Mouse (Mus musculus): ENCODE data around the gene Samhd1. TPM values are rescaled to one million over a fixed set of nuclear protein-coding genes. Genes with fewer than 3 reads are reported as not detected.

Gene Samhd1
- total RNA-seq, 1 experiment, result 25.7 TPM

DNA sequence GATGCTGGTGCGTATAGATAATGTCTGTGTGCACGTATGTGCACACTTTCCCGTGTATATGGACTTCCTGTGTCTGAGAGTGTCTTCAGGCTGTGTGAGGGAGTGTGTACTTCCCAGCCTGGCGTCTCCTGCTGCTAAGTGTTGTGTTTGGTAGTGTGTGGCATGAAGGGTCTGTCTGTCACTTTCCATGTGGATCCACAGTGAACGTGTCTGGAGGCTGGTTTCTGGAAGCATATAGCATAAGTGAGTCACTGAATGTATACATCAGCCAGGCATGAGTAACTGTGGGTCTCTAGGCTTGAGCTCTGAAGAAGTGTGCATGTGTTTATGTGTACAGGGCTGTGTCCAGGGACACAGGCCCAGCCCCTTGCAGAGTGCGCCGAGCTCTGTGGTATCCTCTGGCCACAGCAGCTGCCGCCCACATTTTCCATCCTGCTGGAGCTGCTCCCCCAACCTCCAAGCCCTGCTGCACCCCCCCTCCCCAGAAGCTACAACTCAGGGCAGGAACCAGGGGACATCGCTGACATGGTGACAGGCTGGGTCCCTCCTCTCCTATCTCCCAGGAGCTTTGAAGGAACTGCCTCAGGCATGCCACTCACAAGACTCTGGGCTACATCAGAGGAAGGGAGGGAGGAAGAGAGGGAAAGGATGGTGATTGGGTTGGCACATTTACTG, 61.5 kb downstream of the Samhd1 start:
- no peak overlapping the region for H3K9ac ChIP-seq (ENCODE audit: insufficient read depth, low read depth, low read length, poor library complexity, severe bottlenecking)
- no peaks in the 10 kb centered on the region for H3K36me3 ChIP-seq (ENCODE audit: control insufficient read depth, insufficient read depth, low read length, poor library complexity, severe bottlenecking)
- peaks cover 0 to 5% of the 10 kb centered on the region in 2 experiments; a peak in 1 of 4 replicates for H3K4me1 ChIP-seq (ENCODE audit: control insufficient read depth in 2 of 2, insufficient read depth in 2 of 2, low read length in 2 of 2, poor library complexity in 1 of 2)
- H3K4me3 ChIP-seq (ENCODE audit: insufficient read depth in 1 of 2, low read depth in 1 of 2, low read length in 2 of 2, poor library complexity in 1 of 2, severe bottlenecking in 1 of 2), result no peak overlapping the region
- no peak for DNase-seq (ENCODE audit: low read depth, low spot score)
- no peaks in the 10 kb centered on the region for H3K9me3 ChIP-seq (ENCODE audit: control insufficient read depth, insufficient read depth, low read depth, low read length)
- TF ChIP-seq HCFC1 (IDR thresholded peaks at IDR 0.05; ENCODE audit: borderline replicate concordance, insufficient read depth, low read length) (no peak), CHD2 (IDR thresholded peaks at IDR 0.05; ENCODE audit: low read depth, low read length) (no peak), ZC3H11A (IDR thresholded peaks at IDR 0.05; ENCODE audit: borderline replicate concordance, low read depth, low read length) (no peak), ZNF384 (IDR thresholded peaks at IDR 0.05; ENCODE audit: low read depth, low read length) (no peak), MAFK (IDR thresholded peaks at IDR 0.05; ENCODE audit: insufficient read depth, low read depth, low read length) (no peak)
- in situ Hi-C loops (cut with MboI; ENCODE audit: low sequenced_read_pairs in 2 of 2, unreplicated experiment in 2 of 2), result no loop called here
- H3K27ac ChIP-seq (ENCODE audit: insufficient read depth, low read depth, low read length, poor library complexity, severe bottlenecking), result no peak overlapping the region

DNA sequence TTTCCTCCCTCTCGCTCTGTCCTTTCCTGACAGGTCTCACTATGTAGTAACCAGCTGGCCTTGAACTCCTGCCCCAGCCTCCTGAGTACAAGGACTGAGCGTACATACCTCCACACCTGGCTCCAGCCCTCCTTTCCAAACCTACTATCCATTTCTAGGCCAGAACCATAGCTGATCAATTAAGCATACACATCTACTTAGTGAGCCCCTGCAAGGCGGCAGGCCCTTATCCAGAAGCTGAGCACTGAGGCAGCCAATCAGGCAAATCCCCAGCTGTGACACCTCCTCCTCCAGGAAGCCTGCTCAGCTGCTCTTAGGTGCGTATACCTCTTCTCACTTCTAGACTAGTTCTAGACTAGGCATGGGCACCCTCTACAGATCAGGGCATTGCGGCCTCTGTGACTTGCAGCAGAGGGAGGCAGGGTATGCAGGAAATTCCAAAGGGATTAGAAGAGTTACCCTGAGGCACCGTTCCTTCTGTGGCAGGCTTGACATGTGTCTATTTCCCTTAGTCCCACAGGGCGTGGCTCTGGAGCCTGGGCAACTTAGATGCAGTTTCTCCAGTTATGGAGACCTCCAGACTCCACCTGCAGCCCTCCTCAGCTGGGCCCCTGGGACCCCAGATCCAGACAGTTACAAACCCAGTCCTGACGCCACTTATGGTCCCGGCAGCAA, 62.6 kb downstream of the Samhd1 start:
- in situ Hi-C loops (cut with MboI; ENCODE audit: low sequenced_read_pairs in 2 of 2, unreplicated experiment in 2 of 2), result no loop called here
- Histone ChIP-seq H3K27ac (ENCODE audit: insufficient read depth, low read depth, low read length, poor library complexity, severe bottlenecking) (no peak overlapping the region), H3K36me3 (ENCODE audit: control insufficient read depth, insufficient read depth, low read length, poor library complexity, severe bottlenecking) (no peaks in the 10 kb centered on the region), H3K9me3 (ENCODE audit: control insufficient read depth, insufficient read depth, low read depth, low read length) (no peaks in the 10 kb centered on the region), H3K4me1 (ENCODE audit: control insufficient read depth in 2 of 2, insufficient read depth in 2 of 2, low read length in 2 of 2, poor library complexity in 1 of 2) (peaks cover 0 to under 1% of the 10 kb centered on the region in 2 experiments; a peak in 1 of 4 replicates), H3K4me3 (ENCODE audit: insufficient read depth in 1 of 2, low read depth in 1 of 2, low read length in 2 of 2, poor library complexity in 1 of 2, severe bottlenecking in 1 of 2) (no peak overlapping the region), H3K9ac (ENCODE audit: insufficient read depth, low read depth, low read length, poor library complexity, severe bottlenecking) (no peak overlapping the region)
- no peak for TF ChIP-seq ZNF384 (IDR thresholded peaks at IDR 0.05; ENCODE audit: low read depth, low read length)
- TF ChIP-seq MAFK (IDR thresholded peaks at IDR 0.05; ENCODE audit: insufficient read depth, low read depth, low read length), result no peak
- TF ChIP-seq HCFC1 (IDR thresholded peaks at IDR 0.05; ENCODE audit: borderline replicate concordance, insufficient read depth, low read length), result no peak
- no peak for TF ChIP-seq ZC3H11A (IDR thresholded peaks at IDR 0.05; ENCODE audit: borderline replicate concordance, low read depth, low read length)
- TF ChIP-seq CHD2 (IDR thresholded peaks at IDR 0.05; ENCODE audit: low read depth, low read length), result no peak
- DNase-seq (ENCODE audit: low read depth, low spot score), result no peak

DNA sequence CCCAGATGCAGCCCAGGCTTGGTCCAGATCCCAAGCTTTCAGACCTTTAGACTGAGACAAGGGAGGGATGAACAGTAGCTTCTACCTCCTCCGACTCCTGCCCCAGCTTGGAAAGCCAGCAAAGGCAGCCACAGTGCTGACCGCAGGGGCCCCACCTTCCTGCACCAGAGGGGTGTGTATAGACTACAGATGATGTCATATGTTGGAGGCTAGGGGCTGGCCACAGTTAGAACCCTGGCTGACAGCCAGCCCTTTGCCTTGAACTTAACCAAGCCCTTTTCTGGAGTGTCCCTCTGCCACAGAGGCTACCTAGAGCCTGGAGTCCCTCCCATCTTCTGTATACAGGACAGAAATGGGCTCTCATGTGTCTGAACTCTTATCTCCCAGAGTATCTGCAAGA, 63.5 kb downstream of the Samhd1 start:
- Histone ChIP-seq H3K4me1 (ENCODE audit: control insufficient read depth in 2 of 2, insufficient read depth in 2 of 2, low read length in 2 of 2, poor library complexity in 1 of 2) (no peaks in the 10 kb centered on the region; a peak in 1 of 4 replicates), H3K36me3 (ENCODE audit: control insufficient read depth, insufficient read depth, low read length, poor library complexity, severe bottlenecking) (no peaks in the 10 kb centered on the region), H3K4me3 (ENCODE audit: insufficient read depth in 1 of 2, low read depth in 1 of 2, low read length in 2 of 2, poor library complexity in 1 of 2, severe bottlenecking in 1 of 2) (no peak overlapping the region), H3K27ac (ENCODE audit: insufficient read depth, low read depth, low read length, poor library complexity, severe bottlenecking) (no peak overlapping the region), H3K9me3 (ENCODE audit: control insufficient read depth, insufficient read depth, low read depth, low read length) (no peaks in the 10 kb centered on the region), H3K9ac (ENCODE audit: insufficient read depth, low read depth, low read length, poor library complexity, severe bottlenecking) (no peak overlapping the region)
- no peak for DNase-seq (ENCODE audit: low read depth, low spot score)
- TF ChIP-seq ZC3H11A (IDR thresholded peaks at IDR 0.05; ENCODE audit: borderline replicate concordance, low read depth, low read length) (no peak), ZNF384 (IDR thresholded peaks at IDR 0.05; ENCODE audit: low read depth, low read length) (no peak), MAFK (IDR thresholded peaks at IDR 0.05; ENCODE audit: insufficient read depth, low read depth, low read length) (no peak), CHD2 (IDR thresholded peaks at IDR 0.05; ENCODE audit: low read depth, low read length) (no peak), HCFC1 (IDR thresholded peaks at IDR 0.05; ENCODE audit: borderline replicate concordance, insufficient read depth, low read length) (no peak)
- in situ Hi-C loops (cut with MboI; ENCODE audit: low sequenced_read_pairs in 2 of 2, unreplicated experiment in 2 of 2), result no loop called here

DNA sequence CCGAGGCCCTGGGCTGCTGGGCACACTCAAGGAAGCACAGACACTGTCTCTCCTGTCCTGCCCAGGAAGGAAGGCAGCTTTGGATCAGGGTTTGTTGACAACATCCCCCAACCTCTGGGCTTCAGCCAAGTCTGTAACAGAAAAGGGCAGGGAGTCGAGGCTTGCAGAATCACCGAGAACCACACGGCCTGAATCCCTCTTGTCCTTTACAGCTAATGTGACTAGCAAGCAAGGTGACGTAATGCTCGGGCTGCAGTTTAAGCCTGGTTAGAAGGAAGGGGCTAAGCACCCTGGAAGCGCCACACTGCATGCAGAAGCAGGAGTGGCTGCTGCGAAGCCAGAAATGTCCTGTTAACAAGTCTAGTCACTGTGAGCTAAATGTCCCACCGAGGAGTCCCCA, 64.7 kb downstream of the Samhd1 start:
- no peaks in the 10 kb centered on the region for H3K36me3 ChIP-seq (ENCODE audit: control insufficient read depth, insufficient read depth, low read length, poor library complexity, severe bottlenecking)

More for the DNA sequence above, 64.7 kb downstream of the Samhd1 start:
- DNase-seq (ENCODE audit: low read depth, low spot score), result no peak
- Histone ChIP-seq H3K9me3 (ENCODE audit: control insufficient read depth, insufficient read depth, low read depth, low read length) (no peaks in the 10 kb centered on the region), H3K27ac (ENCODE audit: insufficient read depth, low read depth, low read length, poor library complexity, severe bottlenecking) (no peak overlapping the region), H3K4me1 (ENCODE audit: control insufficient read depth in 2 of 2, insufficient read depth in 2 of 2, low read length in 2 of 2, poor library complexity in 1 of 2) (no peaks in the 10 kb centered on the region; a peak in 1 of 4 replicates), H3K9ac (ENCODE audit: insufficient read depth, low read depth, low read length, poor library complexity, severe bottlenecking) (no peak overlapping the region), H3K4me3 (ENCODE audit: insufficient read depth in 1 of 2, low read depth in 1 of 2, low read length in 2 of 2, poor library complexity in 1 of 2, severe bottlenecking in 1 of 2) (no peak overlapping the region)
- in situ Hi-C loops (cut with MboI; ENCODE audit: low sequenced_read_pairs in 2 of 2, unreplicated experiment in 2 of 2), result no loop called here
- TF ChIP-seq ZNF384 (IDR thresholded peaks at IDR 0.05; ENCODE audit: low read depth, low read length) (no peak), HCFC1 (IDR thresholded peaks at IDR 0.05; ENCODE audit: borderline replicate concordance, insufficient read depth, low read length) (no peak), CHD2 (IDR thresholded peaks at IDR 0.05; ENCODE audit: low read depth, low read length) (no peak), MAFK (IDR thresholded peaks at IDR 0.05; ENCODE audit: insufficient read depth, low read depth, low read length) (no peak), ZC3H11A (IDR thresholded peaks at IDR 0.05; ENCODE audit: borderline replicate concordance, low read depth, low read length) (no peak)
